Mouse (Mus musculus) limb, embryonic 15.5 days (tissue): ENCODE measurements at regions not wholly inside any gene's neighbourhood (a gene's known extent, or its start where the extent isn't known, plus 50 kb on each side); places are given as distances from the start of the nearest gene placed in this dataset.

Source experiments
- ATAC-seq: fragments of 200-750 bp; cut with Nextera tagmentation; 2 replicates; pipeline ENCODE4 v1.8.0; 2017; ENCODE audit warnings: low read depth, moderate TSS enrichment; ENCODE audit not compliant: insufficient number of reproducible peaks, low FRiP score, low TSS enrichment
- H3K27ac ChIP-seq: fragments of 300-500 bp; sonication (generic); 2 replicates; pipeline ENCODE4 v1.5.1; 2015; ENCODE audit warnings: moderate library complexity, mild to moderate bottlenecking, inconsistent platforms
- H3K27me3 ChIP-seq: fragments of 300-500 bp; sonication (generic); 2 replicates; pipeline ENCODE4 v1.6.1; 2015; ENCODE audit warnings: inconsistent platforms
- H3K36me3 ChIP-seq: fragments of 300-500 bp; sonication (generic); 2 replicates; pipeline ENCODE4 v1.6.1; 2015; ENCODE audit warnings: inconsistent platforms
- H3K4me1 ChIP-seq: fragments of 300-500 bp; sonication (generic); 2 replicates; pipeline ENCODE4 v1.6.1; 2015; ENCODE audit warnings: inconsistent platforms
- H3K4me2 ChIP-seq: fragments of 300-500 bp; sonication (generic); 2 replicates; pipeline ENCODE4 v1.6.1; 2015; ENCODE audit warnings: mild to moderate bottlenecking, inconsistent platforms
- H3K4me3 ChIP-seq: fragments of 300-500 bp; sonication (generic); 2 replicates; pipeline ENCODE4 v1.5.1; 2015; ENCODE audit warnings: mild to moderate bottlenecking, inconsistent platforms
- H3K9ac ChIP-seq: fragments of 300-500 bp; sonication (generic); 2 replicates; pipeline ENCODE4 v1.6.1; 2015; ENCODE audit warnings: inconsistent platforms
- H3K9me3 ChIP-seq: fragments of 300-500 bp; sonication (generic); 2 replicates; pipeline ENCODE4 v1.6.1; 2016; ENCODE audit warnings: inconsistent platforms
- WGBS: fragments of 180-500 bp; shearing (Covaris S2); methylation state at CpG from one replicate; pipeline ENCODE4 v1.1.7; 2015; 5-methylcytosine and 5-hydroxymethylcytosine counted together

GRCm38 (mm10) chr13:106514510-106515169 lies 422.1 kb downstream of the Ipo11 start:
- H3K4me2 ChIP-seq, result no peak overlapping the region
- no peak overlapping the region for H3K27ac ChIP-seq
- ATAC-seq, result no peak
- H3K36me3 ChIP-seq, result no peaks in the 10 kb centered on the region
- 77% methylated on average over 5 of the region's 5 CpGs for WGBS
- no peaks in the 10 kb centered on the region for H3K27me3 ChIP-seq
- H3K9me3 ChIP-seq, result no peaks in the 10 kb centered on the region
- H3K9ac ChIP-seq, result no peak overlapping the region
- no peaks in the 10 kb centered on the region for H3K4me1 ChIP-seq
- no peak overlapping the region for H3K4me3 ChIP-seq

- H3K4me3 ChIP-seq, result no peak overlapping the region
- no peak overlapping the region for H3K27ac ChIP-seq
- no peaks in the 10 kb centered on the region for H3K36me3 ChIP-seq
- no peaks in the 10 kb centered on the region for H3K4me1 ChIP-seq
- 75% methylated on average over 4 of the region's 4 CpGs for whole genome bisulfite sequencing
- H3K9me3 ChIP-seq, result no peaks in the 10 kb centered on the region
- no peak overlapping the region for H3K9ac ChIP-seq
- no peak overlapping the region for H3K4me2 ChIP-seq
- H3K27me3 ChIP-seq, result no peaks in the 10 kb centered on the region
- no peak for ATAC-seq
These were observed 423.1 kb downstream of the Ipo11 start for GRCm38 (mm10) chr13:106513669-106514068.

DNA sequence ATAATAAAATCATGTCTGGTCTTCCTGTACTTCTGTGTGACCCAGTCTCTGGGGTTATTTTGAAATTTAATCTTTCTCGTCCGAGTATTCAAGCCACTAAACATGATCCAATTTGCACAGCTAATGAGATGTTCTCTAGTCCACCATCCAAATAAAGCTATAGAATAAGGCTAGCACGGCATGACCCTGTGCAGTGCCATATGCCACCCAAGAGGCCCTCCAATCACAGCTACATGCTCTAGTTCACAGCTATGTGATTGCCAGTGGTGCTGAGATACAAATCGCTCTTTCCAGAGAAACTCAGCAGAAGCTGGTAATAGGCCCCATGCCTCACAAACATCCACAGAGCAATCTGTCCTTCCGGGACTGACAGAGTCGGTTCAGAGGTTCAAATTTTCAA lies 426.3 kb downstream of the Ipo11 start:
- Histone ChIP-seq H3K27me3 (no peaks in the 10 kb centered on the region), H3K4me1 (no peaks in the 10 kb centered on the region), H3K27ac (no peak overlapping the region), H3K9ac (no peak overlapping the region), H3K36me3 (no peaks in the 10 kb centered on the region), H3K9me3 (no peaks in the 10 kb centered on the region), H3K4me3 (no peak overlapping the region), H3K4me2 (no peak overlapping the region)
- WGBS, result 83% methylated on average over 6 of the region's 6 CpGs
- no peak for ATAC-seq

GRCm38 (mm10) chr13:106501273-106501672 lies 435.5 kb downstream of the Ipo11 start:
- no peak overlapping the region for H3K27ac ChIP-seq
- no peaks in the 10 kb centered on the region for H3K27me3 ChIP-seq
- no peak overlapping the region for H3K4me3 ChIP-seq
- WGBS, result 78% methylated on average over 6 of the region's 6 CpGs
- no peaks in the 10 kb centered on the region for H3K4me1 ChIP-seq
- no peaks in the 10 kb centered on the region for H3K36me3 ChIP-seq
- H3K9ac ChIP-seq, result no peak overlapping the region
- no peak for ATAC-seq
- H3K9me3 ChIP-seq, result no peaks in the 10 kb centered on the region
- no peak overlapping the region for H3K4me2 ChIP-seq

DNA sequence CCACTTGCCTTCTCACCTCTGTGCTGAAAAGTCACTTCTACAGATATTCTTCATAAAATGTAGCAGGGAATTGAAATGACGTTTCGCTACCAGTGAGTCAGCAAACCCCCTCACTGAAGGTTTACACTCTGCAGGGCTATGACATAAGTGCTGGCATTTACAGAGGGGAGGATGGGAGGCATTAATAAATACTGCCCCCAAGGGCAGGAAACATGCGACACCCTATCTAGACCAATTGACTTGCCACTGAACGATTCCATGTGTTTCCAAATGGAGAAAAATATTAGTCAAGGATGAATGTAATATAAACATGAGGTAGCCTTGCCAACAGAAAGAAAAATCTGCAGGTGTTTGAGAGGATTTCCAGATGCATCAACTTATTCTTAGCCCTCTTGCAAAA lies 465.5 kb downstream of the Ipo11 start:
- ATAC-seq, result peak; percentile 65; the same call in 1 of the 2 replicates
- no peak overlapping the region for H3K4me3 ChIP-seq

DNA sequence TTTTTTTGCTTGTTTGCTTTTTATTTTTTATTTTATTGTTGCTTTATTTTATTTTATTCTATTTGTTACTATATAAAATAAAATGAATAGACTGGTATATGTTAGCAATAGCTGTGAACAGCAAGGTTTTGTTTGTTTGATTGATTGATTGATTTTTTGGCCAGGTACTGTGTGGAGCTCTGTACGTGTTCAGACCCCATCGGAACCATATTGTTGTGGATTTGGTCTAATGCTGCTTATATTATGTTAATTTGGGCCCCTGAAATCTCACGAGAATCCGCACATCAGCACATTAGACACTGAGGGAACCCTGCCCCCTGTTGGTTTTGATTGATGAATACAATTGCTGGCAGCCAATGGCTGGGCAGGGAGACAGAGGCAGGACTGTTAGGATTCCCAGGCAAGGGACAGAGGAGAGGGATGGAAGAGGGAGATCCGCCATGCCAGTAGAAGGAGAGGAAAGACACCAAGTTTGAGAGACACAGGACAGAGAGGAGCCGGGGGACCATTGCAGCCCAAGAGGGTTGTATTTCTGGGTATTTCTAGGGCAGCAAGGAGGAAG lies 482.3 kb downstream of the Ipo11 start:
- H3K9ac ChIP-seq, result no peak overlapping the region
- H3K4me2 ChIP-seq, result no peak overlapping the region
- no peaks in the 10 kb centered on the region for H3K36me3 ChIP-seq
- no peaks in the 10 kb centered on the region for H3K4me1 ChIP-seq
- WGBS, result 84% methylated on average over 6 of the region's 6 CpGs
- no peak overlapping the region for H3K27ac ChIP-seq
- no peaks in the 10 kb centered on the region for H3K27me3 ChIP-seq
- no peak for ATAC-seq
- no peaks in the 10 kb centered on the region for H3K9me3 ChIP-seq
- no peak overlapping the region for H3K4me3 ChIP-seq

More for the DNA sequence above, 465.5 kb downstream of the Ipo11 start:
- 44% methylated on average over 4 of the region's 4 CpGs for WGBS
- no peaks in the 10 kb centered on the region for H3K4me1 ChIP-seq
- no peak overlapping the region for H3K4me2 ChIP-seq
- no peaks in the 10 kb centered on the region for H3K9me3 ChIP-seq
- H3K27ac ChIP-seq, result no peak overlapping the region
- no peaks in the 10 kb centered on the region for H3K27me3 ChIP-seq
- no peak overlapping the region for H3K9ac ChIP-seq
- H3K36me3 ChIP-seq, result no peaks in the 10 kb centered on the region

GRCm38 (mm10) chr13:106432165-106432564 lies 504.6 kb downstream of the Ipo11 start:
- H3K9ac ChIP-seq, result no peak overlapping the region
- H3K4me3 ChIP-seq, result no peak overlapping the region
- H3K36me3 ChIP-seq, result no peaks in the 10 kb centered on the region
- no peaks in the 10 kb centered on the region for H3K9me3 ChIP-seq
- no peak overlapping the region for H3K27ac ChIP-seq
- no peaks in the 10 kb centered on the region for H3K4me1 ChIP-seq
- no peaks in the 10 kb centered on the region for H3K27me3 ChIP-seq
- WGBS, result 54% methylated on average over 3 of the region's 3 CpGs
- no peak for ATAC-seq
- H3K4me2 ChIP-seq, result no peak overlapping the region

- Histone ChIP-seq H3K4me2 (no peak overlapping the region), H3K27ac (no peak overlapping the region), H3K9me3 (no peaks in the 10 kb centered on the region), H3K36me3 (no peaks in the 10 kb centered on the region), H3K27me3 (no peaks in the 10 kb centered on the region), H3K4me1 (0 out of 2 replicates have a peak, but pooled peaks cover 5% of the 10 kb centered on the region), H3K9ac (no peak overlapping the region), H3K4me3 (no peak overlapping the region)
- ATAC-seq, result no peak
- 40% methylated on average over 1 of the region's 1 CpGs for WGBS
These were observed 530.1 kb downstream of the Ipo11 start for GRCm38 (mm10) chr13:106406608-106407038.

- no peaks in the 10 kb centered on the region for H3K9me3 ChIP-seq
- H3K4me3 ChIP-seq, result no peak overlapping the region
- H3K27me3 ChIP-seq, result no peaks in the 10 kb centered on the region
- H3K9ac ChIP-seq, result no peak overlapping the region
- no peaks in the 10 kb centered on the region for H3K4me1 ChIP-seq
- H3K27ac ChIP-seq, result no peak overlapping the region
- no peak overlapping the region for H3K4me2 ChIP-seq
- no peaks in the 10 kb centered on the region for H3K36me3 ChIP-seq
- WGBS, result 63% methylated on average over 8 of the region's 8 CpGs
- no peak for ATAC-seq
These were observed 544.1 kb downstream of the Ipo11 start for GRCm38 (mm10) chr13:106392642-106393041.

DNA sequence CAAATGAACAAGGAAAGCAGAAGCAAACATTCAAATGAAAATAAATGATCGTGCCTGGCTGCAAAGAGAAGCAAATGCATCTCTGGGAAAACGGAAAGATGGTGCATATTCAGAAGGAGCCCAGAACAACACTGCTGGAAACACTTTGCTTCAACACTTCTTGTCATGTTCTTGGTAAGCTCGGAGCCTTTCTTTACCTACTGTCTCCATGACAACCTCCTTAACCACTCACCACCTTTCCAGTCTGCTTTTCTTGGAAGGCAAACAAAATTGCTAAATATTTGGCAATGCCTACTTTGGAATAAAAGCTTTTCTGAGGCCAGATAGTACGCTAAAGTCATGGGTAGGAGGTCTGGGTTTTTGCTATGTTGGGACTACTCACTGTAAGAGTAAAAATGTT lies 548.1 kb downstream of the Ipo11 start:
- no peaks in the 10 kb centered on the region for H3K4me1 ChIP-seq
- H3K27ac ChIP-seq, result no peak overlapping the region
- H3K4me2 ChIP-seq, result no peak overlapping the region
- no peaks in the 10 kb centered on the region for H3K9me3 ChIP-seq
- no peak for ATAC-seq
- 71% methylated on average over 4 of the region's 4 CpGs for WGBS
- no peaks in the 10 kb centered on the region for H3K27me3 ChIP-seq
- no peak overlapping the region for H3K4me3 ChIP-seq
- no peak overlapping the region for H3K9ac ChIP-seq
- no peaks in the 10 kb centered on the region for H3K36me3 ChIP-seq

GRCm38 (mm10) chr13:106367589-106367988 lies 569.2 kb downstream of the Ipo11 start:
- WGBS, result 85% methylated on average over 7 of the region's 7 CpGs
- Histone ChIP-seq H3K36me3 (no peaks in the 10 kb centered on the region), H3K9me3 (no peaks in the 10 kb centered on the region), H3K4me2 (no peak overlapping the region), H3K27me3 (no peaks in the 10 kb centered on the region), H3K27ac (no peak overlapping the region), H3K9ac (no peak overlapping the region), H3K4me1 (no peaks in the 10 kb centered on the region), H3K4me3 (no peak overlapping the region)
- ATAC-seq, result no peak

DNA sequence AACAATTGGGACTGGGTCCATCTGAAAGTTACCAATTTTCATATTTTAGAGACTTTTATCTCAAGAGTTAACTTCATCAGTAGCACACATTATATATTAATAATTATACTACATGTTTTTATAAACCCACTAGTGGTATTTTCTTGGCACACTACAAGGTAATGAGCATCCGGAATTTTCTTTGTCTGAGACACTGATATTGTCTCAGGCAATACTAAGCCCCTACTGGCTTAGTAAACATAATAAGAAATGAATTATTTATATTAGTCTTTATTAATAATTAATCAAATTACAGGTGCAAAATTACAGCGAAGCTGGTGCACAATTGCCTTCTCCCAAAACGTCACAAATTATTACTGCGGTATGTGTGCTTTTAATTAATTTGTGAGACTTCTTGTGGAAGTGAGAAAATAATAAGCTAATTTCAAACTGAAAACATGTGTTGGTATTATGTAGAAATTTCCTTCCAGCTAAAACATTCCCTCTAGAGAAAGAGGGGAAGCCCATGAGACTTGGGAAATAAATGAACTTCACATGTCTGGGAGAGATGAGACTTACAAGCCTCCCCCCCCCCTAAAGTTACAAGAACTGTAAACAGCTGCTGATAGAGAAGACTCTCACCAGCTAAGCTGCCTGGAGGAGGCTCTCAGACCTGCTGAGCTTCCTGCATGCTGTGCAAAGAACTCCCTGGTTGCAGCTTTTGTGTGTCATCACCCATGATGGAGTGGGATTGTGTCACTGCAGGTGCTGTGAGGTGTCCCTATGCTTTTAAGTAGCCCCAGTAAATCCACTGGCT lies 583.9 kb downstream of the Ipo11 start:
- Histone ChIP-seq H3K27me3 (no peaks in the 10 kb centered on the region), H3K4me1 (no peaks in the 10 kb centered on the region), H3K9ac (no peak overlapping the region), H3K9me3 (no peaks in the 10 kb centered on the region), H3K27ac (no peak overlapping the region), H3K4me3 (no peak overlapping the region), H3K4me2 (no peak overlapping the region), H3K36me3 (no peaks in the 10 kb centered on the region)
- no peak for ATAC-seq
- 56% methylated on average over 4 of the region's 4 CpGs for WGBS
